Mouse (Mus musculus): ENCODE data around the gene Kiss1.

DNA sequence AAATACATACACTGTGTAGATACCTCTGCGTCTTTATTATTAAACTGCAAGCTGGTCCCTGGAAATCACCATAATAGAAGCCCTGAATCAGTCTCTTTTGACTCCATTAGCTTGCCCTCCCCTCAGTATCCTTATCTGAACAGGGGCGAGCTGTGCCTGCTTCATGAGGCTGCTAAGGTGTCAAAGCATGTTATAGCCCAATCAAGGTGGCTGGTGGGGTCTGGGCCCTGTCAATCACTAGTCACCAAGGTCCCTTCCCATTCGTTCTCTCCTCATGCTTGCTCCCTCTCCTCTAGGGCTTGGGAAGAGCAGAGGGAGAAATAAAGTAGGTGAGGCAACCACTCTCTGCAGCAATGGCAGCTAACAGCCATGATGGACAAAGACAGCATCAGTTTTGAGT is 25.6 kb downstream of the Kiss1 start:
- TF ChIP-seq CTCF (IDR thresholded peaks at IDR 0.05; ENCODE audit: insufficient read depth, low read depth, low read length) (no peak), POLR2A (IDR thresholded peaks at IDR 0.05; ENCODE audit: insufficient read depth, low read depth, low read length) (no peak)
